Mouse (Mus musculus): ENCODE results near the gene Anp32b. TPM values are rescaled to one million over a fixed set of nuclear protein-coding genes. Genes with fewer than 3 reads are reported as not detected.

Gene Anp32b
- 81.4 and 91.4 TPM in 2 replicates for polyA plus RNA-seq (2012; rRNA removed)

DNA sequence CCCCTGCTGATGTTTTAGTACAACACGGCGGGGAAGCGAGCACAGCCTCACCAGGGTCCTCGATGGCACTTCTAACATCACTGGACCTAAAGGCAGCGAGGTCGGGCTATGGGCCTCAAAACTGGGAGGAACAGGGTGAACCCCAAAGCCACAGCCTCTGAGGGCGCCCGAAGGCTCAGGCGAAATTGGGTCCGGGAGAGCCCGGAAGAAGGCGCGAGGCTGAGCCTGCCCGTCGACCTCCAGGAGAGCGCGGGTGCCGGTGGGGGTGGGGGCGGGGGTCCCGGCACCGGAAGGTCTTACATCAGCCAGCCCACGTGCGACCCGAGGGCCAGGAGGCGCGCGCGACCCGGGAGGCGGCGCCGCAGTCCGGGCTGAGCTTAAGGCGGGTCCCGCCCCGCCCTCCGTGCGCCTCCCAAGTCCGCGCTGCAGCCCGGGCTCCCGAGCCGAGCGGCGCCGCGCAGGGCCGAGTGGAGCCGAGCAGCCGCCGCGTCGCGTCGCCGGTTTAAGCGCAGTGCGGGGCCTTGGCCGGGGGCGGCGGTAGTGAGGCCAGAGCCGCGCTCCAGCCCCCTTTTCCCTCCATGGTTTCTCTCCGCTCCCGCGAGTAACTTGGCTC lies at the start of gene Anp32b:
Anp32b (plus strand) TSS at position 384 of the 613 bp plus-strand sequence.

DNA sequence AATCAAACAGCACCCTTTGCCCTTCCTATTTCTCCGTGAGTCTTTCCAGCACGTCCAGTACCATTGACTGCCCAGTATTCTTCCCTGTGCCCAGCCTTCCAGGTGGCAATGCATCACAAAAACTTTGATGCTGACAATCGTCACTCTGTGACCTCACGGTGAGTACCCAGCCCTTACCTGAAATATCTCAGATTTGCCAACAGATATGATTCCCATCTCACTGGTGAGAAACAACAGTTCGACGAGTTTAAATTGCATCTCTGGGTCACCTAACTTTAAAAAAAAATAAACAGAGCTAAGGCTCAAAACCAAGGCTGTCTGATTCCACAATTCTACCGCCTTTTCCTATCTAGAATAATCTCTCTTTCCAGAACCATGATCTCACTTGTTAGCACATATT lies 37.3 kb upstream of the Anp32b start, which contains the start of gene Hemgn:
Hemgn (minus strand) TSS at position 101 of the 400 bp plus-strand sequence.

DNA sequence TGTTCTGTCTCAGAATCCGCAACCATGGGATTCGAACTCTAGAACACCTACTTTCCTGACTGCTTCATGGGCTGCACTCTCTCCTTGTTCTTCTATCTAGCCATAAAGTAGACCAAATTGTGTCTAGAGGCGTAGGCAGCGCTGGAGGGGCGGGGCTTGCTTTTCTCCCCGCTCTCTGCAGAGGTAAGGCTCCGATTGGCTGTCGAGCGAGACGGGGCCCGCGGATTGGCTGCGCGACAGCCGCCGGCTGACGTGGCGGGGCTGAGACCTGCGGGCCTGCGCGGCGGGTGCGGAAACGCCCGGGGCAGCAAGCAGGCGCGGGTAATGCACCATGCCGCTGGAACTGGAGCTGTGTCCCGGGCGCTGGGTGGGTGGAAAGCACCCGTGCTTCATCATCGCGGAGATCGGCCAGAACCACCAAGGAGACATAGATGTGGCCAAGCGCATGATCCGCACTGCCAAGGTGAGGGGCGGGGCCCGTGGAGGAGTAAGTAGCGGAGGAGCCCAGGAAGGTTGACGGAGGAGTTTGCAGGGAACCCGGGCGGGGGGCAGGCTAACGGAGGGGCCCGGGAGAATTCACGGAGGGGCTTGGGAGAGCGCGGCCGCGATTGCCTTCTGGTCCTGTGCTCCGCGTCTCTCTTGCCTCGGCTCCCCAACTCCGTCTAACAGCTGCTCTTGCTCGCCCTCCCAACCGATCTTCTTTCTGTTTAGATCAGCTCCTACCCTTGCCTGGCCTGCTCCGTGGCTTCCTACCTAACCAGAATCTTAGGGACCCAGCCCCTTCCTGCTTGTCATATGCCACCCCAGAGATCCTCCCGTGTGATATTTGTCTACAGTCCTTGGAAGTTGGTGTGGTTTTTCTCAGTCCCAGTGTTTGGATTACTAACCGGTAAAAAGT lies 38.6 kb downstream of the Anp32b start, which contains the start of gene Nans:
Nans (plus strand) TSS at position 221 of the 898 bp plus-strand sequence.

Other genes starting within 250 kb of the Anp32b start
- gene Foxe1, start 107.3 kb upstream of the Anp32b start, polyA plus RNA-seq (2012; rRNA removed), result 0.66 TPM in 1 of 2 replicates, not detected in the other
- gene Trmo, start 61.5 kb upstream of the Anp32b start, polyA plus RNA-seq (2012; rRNA removed), result 8.3 and 8.5 TPM in 2 replicates
- 0.16 and 0.17 TPM in 2 replicates for gene Hemgn, start 37.4 kb upstream of the Anp32b start, polyA plus RNA-seq (2012; rRNA removed)
- 70.8 and 71.6 TPM in 2 replicates for gene Nans, start 38.3 kb downstream of the Anp32b start, polyA plus RNA-seq (2012; rRNA removed)
- 0.88 and 1.0 TPM in 2 replicates for gene Trim14, start 85.2 kb downstream of the Anp32b start, polyA plus RNA-seq (2012; rRNA removed)
- 8.8 and 9.9 TPM in 2 replicates for gene Coro2a, start 151.3 kb downstream of the Anp32b start, polyA plus RNA-seq (2012; rRNA removed)
- gene Tbc1d2, start 199.3 kb downstream of the Anp32b start, polyA plus RNA-seq (2012; rRNA removed), result 1.0 and 1.4 TPM in 2 replicates